ENCODE assay signal across 7 mouse cellular contexts in genomic region chr4:149485825-149486206, GRCm38 (mm10). TPM values are rescaled to one million over a fixed set of nuclear protein-coding genes. Genes with fewer than 3 reads are reported as not detected.
DNase-seq lines count a peak whose midpoint lies in the region; ATAC-seq and TF ChIP-seq lines count a peak whose summit lies in the region.

No protein-coding gene starts in this region.

- peak overlapping the region; percentile 88 for H3K4me2 ChIP-seq in kidney, embryonic 14.5 days (replicated peaks; ENCODE audit: low read depth, low read length)

- DNase-seq in testis, postnatal 10 days (ENCODE audit: low spot score), result no peak
- peak; percentile 38 for DNase-seq in c-Kit-positive CD71-positive TER-119-negative erythroid progenitor cells, embryonic 14.5 days (ENCODE audit: low read depth)
- DNase-seq in heart, adult 9 months (ENCODE audit: low spot score in 2 of 2), result peak; percentile 16 to 45
- peak; percentile 34 for DNase-seq in lung, postnatal 25 days (ENCODE audit: low spot score)
- DNase-seq in thymus, adult 2 months, result peak; percentile 39

- no peak for TF ChIP-seq POLR2A in testis, adult 2 months (IDR thresholded peaks at IDR 0.05; ENCODE audit: control insufficient read depth, low read depth, low read length)
- TF ChIP-seq POLR2A in thymus, adult 2 months (IDR thresholded peaks at IDR 0.05; ENCODE audit: control insufficient read depth, extremely low read depth, insufficient read depth, low read length, poor library complexity), result no peak

- H3K27ac ChIP-seq in testis, adult 2 months (ENCODE audit: control insufficient read depth, insufficient read depth, low read depth, low read length), result peak overlapping the region; percentile 72
- H3K27ac ChIP-seq in kidney, embryonic 14.5 days (ENCODE audit: low read depth, low read length), result peak overlapping the region; percentile 52
- peak overlapping the region; percentile 74 for H3K27ac ChIP-seq in thymus, adult 2 months (ENCODE audit: control insufficient read depth, insufficient read depth, low read length)

- no peak for TF ChIP-seq CTCF in testis, adult 2 months (IDR thresholded peaks at IDR 0.05; ENCODE audit: control insufficient read depth, insufficient read depth, insufficient replicate concordance, low read depth, low read length)
- no peak for TF ChIP-seq CTCF in thymus, adult 2 months (IDR thresholded peaks at IDR 0.05; ENCODE audit: borderline replicate concordance, control insufficient read depth, extremely low read depth, insufficient read depth, low read length, poor library complexity)

- H3K9me3 ChIP-seq in kidney, embryonic 14.5 days (ENCODE audit: control insufficient read depth, low read length), result no peaks in the 10 kb centered on the region

- H3K4me1 ChIP-seq in testis, adult 2 months (ENCODE audit: control insufficient read depth, insufficient read depth, low read length), result peaks cover 4% of the 10 kb centered on the region
- H3K4me1 ChIP-seq in kidney, embryonic 14.5 days (ENCODE audit: control insufficient read depth, insufficient read depth, low read length), result peaks cover 11% of the 10 kb centered on the region
- H3K4me1 ChIP-seq in thymus, adult 2 months (replicated peaks; ENCODE audit: control insufficient read depth, insufficient read depth, low read length), result peaks cover 9% of the 10 kb centered on the region

- peak; percentile 18; the same call in 1 of the 2 replicates for ATAC-seq in kidney, embryonic 14.5 days (ENCODE audit: low FRiP score, low TSS enrichment)

- H3K36me3 ChIP-seq in testis, adult 2 months (ENCODE audit: control insufficient read depth, insufficient read depth, low read length), result peaks cover 9% of the 10 kb centered on the region
- peaks cover 36% of the 10 kb centered on the region for H3K36me3 ChIP-seq in kidney, embryonic 14.5 days (ENCODE audit: control insufficient read depth, insufficient read depth, low read length)
- peaks cover 29% of the 10 kb centered on the region for H3K36me3 ChIP-seq in thymus, adult 2 months (ENCODE audit: control insufficient read depth, insufficient read depth, low read length)

- peak overlapping the region; percentile 95 for H3K4me3 ChIP-seq in testis, adult 2 months (ENCODE audit: control insufficient read depth, low read depth, low read length)
- peak overlapping the region; percentile 86 for H3K4me3 ChIP-seq in kidney, embryonic 14.5 days (ENCODE audit: low read length)
- peak overlapping the region; percentile 88 for H3K4me3 ChIP-seq in thymus, adult 2 months (ENCODE audit: control insufficient read depth, insufficient read depth, low read length)

- no peaks in the 10 kb centered on the region for H3K27me3 ChIP-seq in testis, adult 2 months (ENCODE audit: control insufficient read depth, insufficient read depth, low read length)
- no peaks in the 10 kb centered on the region for H3K27me3 ChIP-seq in kidney, embryonic 14.5 days (ENCODE audit: control insufficient read depth, insufficient read depth, low read length)
- H3K27me3 ChIP-seq in thymus, adult 2 months (ENCODE audit: control insufficient read depth, insufficient read depth, low read length), result no peaks in the 10 kb centered on the region

- 2% methylated on average over 10 of the region's 10 CpGs for WGBS in kidney, embryonic 14.5 days
- WGBS in thymus, adult 2 months, result under 1% methylated on average over 10 of the region's 10 CpGs

- H3K9ac ChIP-seq in kidney, embryonic 14.5 days (ENCODE audit: low read depth, low read length), result peak overlapping the region; percentile 88

RNA-seq across cellular contexts. Expression of gene Lzic, which starts 0.8 kb away (rescaled TPM):
- 17.8 and 20.9 TPM in 2 replicates for polyA plus RNA-seq in testis, adult 2 months (2012; rRNA removed)
- 45.7 and 47.3 TPM in 2 replicates for polyA plus RNA-seq in kidney, embryonic 14.5 days (2014; fragmentation: Nextera tagmentation; extraction: Ambion mirVana)
- polyA plus RNA-seq in thymus, adult 2 months (2012; rRNA removed), result 29.0 and 30.3 TPM in 2 replicates

RNA-seq across cellular contexts. Expression of gene Nmnat1, which starts 0.8 kb away (rescaled TPM):
- 29.0 and 30.2 TPM in 2 replicates for polyA plus RNA-seq in testis, adult 2 months (2012; rRNA removed)
- polyA plus RNA-seq in kidney, embryonic 14.5 days (2014; fragmentation: Nextera tagmentation; extraction: Ambion mirVana), result 12.7 and 15.5 TPM in 2 replicates
- polyA plus RNA-seq in thymus, adult 2 months (2012; rRNA removed), result 21.6 and 22.9 TPM in 2 replicates

RNA-seq across cellular contexts. Expression of gene Tmem274, which starts 8.6 kb away (rescaled TPM):
- polyA plus RNA-seq in testis, adult 2 months (2012; rRNA removed), result 0.60 and 1.3 TPM in 2 replicates
- 0.38 TPM in 1 of 2 replicates, not detected in the other for polyA plus RNA-seq in kidney, embryonic 14.5 days (2014; fragmentation: Nextera tagmentation; extraction: Ambion mirVana)
- polyA plus RNA-seq in thymus, adult 2 months (2012; rRNA removed), result not detected in 2 replicates

RNA-seq across cellular contexts. Expression of gene Rbp7, which starts 31.0 kb away (rescaled TPM):
- polyA plus RNA-seq in testis, adult 2 months (2012; rRNA removed), result 0.33 and 0.34 TPM in 2 replicates
- 1.1 and 1.8 TPM in 2 replicates for polyA plus RNA-seq in kidney, embryonic 14.5 days (2014; fragmentation: Nextera tagmentation; extraction: Ambion mirVana)
- polyA plus RNA-seq in thymus, adult 2 months (2012; rRNA removed), result 0.59 and 1.2 TPM in 2 replicates

RNA-seq across cellular contexts. Expression of gene Ctnnbip1, which starts 32.2 kb away (rescaled TPM):
- polyA plus RNA-seq in testis, adult 2 months (2012; rRNA removed), result 4.1 and 4.7 TPM in 2 replicates
- 66.6 and 71.4 TPM in 2 replicates for polyA plus RNA-seq in kidney, embryonic 14.5 days (2014; fragmentation: Nextera tagmentation; extraction: Ambion mirVana)
- 13.2 and 17.9 TPM in 2 replicates for polyA plus RNA-seq in thymus, adult 2 months (2012; rRNA removed)
